Mouse (Mus musculus) natural killer cell, adult 2 months (primary cell): ENCODE data around the gene Gm5485.

Experiments used
- DNase-seq, 2 experiments: peaks; one replicate each; pipeline ENCODE4 v3.0.0; 2022; ENCODE audit warnings: low spot score in 2 of 2

Gm5485 gene

DNA sequence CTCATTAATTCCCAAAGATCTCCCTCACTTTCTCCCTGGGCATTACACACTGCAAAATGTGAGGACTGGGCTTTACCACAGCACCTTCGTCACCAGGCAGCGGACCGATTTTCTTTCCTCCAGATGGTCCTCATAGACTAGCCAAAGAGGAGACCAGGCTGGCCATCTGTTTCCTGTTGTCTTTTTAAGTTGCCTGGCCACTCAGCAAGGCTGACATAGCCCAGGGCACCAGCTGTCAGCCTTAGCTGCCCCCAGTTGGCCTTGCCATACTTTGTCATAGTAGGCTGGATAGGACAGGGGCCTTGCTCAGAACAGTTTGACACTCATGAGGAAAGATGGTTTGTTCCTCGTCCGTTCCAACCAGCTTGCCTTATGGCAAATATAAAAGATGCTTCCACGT is 39.8 kb downstream of the Gm5485 start:
- no peak for DNase-seq

- DNase-seq, result no peak
Observed at GRCm38 (mm10) chr16:48368096-48368495, 44.1 kb downstream of the Gm5485 start.

GRCm38 (mm10) chr16:48366801-48367200 is 45.4 kb downstream of the Gm5485 start:
- no peak for DNase-seq

GRCm38 (mm10) chr16:48360887-48361286 is 51.3 kb downstream of the Gm5485 start:
- no peak for DNase-seq

DNA sequence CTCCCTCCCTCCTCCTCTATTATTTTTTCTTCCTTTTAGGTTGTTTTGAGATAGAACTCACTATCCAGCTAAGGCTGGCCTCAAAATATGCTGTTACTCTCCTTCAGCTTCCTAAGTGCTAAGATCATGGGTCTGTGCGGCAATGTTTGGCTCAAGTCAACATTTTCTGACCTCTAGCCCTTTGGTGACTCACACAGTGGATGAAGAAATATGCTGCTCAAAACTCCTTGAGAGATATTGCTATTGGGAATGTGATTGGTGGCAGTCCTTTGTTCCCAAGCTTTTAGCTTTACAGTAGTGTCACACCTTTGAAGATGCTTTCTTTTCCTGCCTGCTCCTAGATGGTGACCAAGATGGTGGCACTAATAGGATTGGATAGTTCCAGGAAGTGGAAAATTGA is 55.8 kb downstream of the Gm5485 start:
- no peak for DNase-seq

- no peak for DNase-seq
Observed at GRCm38 (mm10) chr16:48355716-48356115, 56.5 kb downstream of the Gm5485 start.
